Mouse (Mus musculus) ovary, adult 18-20 months (tissue): Measurements from ENCODE around the gene Dph6.
"Not testable (repeated sequence)": the region's sequence is repeated elsewhere in the genome, so short reads cannot be mapped to it uniquely, and the experiment has no call there.

Source experiments
- DNase-seq: peaks from one replicate; pipeline ENCODE4 v3.0.0; 2022; ENCODE audit warnings: low spot score, mixed read lengths

Gene Dph6

DNA sequence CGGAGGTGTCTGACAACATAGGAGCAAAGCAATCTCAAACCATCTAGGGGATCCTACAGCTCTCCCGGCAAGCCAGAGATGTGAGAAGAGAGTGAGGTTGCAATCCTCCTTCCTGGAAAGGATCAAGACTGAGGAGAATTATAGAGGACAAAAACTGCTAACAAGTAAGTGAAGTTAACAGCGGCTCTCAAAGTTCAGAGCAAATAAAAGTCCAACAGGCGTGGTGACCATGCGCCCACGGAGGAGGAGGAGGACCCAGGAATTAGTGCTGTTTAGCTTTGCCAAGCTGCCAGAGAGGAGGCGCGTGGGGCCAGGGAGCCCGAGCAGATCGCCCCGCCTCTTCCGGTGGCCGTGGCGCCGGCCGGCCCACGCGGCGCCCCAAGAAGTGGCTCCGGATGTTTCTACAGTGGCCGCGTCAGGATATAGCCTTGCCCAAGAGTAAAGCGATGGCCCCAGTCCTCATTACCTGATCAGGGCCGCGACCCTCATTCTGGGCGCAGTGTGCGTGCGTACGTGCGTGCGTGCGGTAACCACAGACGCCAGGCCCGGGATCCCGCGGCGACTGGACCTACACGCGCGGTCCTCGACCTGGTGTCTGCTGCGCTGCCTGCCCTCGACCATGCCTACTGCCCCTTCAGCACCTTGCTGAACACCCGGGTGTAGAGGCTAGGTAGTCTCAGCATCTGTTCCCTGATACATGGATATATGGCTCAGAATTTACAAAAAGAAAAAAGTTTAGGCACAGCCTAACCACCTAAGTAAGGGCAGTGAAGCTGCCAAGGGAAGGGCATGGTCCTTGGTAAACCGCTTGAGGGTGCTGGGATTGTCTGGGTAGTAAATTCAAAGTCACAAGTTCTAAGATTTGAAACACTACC, at the start of gene Dph6:
Dph6 (minus strand) TSS at position 600 of the 875 bp plus-strand sequence.
- peak; percentile 68 for DNase-seq

DNA sequence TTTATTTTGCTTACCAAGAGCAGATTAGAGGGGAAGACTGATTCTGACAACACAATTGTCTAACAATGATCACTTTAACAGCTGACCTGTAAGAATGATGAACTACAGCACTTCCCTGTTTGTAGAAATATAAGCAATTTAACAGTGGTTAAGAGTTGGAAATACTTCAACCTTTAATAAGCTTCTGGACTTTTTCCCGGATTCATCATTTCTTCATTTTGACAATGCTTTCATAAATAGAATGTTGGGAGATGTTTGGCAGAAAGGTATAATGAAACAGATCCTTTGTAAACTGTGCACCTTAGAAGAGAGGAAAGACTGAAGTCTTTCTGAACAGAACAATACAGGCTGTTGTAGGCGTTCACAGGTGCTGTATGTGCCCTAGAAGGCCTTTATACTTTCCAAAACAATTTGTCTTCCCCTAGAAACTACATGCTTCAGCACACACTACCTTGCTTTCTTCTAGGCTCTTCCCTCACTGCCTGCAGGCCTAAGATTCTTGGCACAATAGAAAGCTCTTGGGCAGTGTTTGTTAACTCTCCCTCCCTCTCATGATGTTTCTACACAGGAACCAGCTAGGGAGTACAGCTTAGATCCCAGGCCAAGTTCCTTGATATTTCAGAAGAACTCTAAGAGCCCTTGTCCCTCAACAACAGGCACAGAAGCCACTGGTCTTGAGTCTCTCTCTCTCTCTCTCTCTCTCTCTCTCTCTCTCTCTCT, 46.4 kb upstream of the Dph6 start:
- peak; percentile 5 for DNase-seq

DNA sequence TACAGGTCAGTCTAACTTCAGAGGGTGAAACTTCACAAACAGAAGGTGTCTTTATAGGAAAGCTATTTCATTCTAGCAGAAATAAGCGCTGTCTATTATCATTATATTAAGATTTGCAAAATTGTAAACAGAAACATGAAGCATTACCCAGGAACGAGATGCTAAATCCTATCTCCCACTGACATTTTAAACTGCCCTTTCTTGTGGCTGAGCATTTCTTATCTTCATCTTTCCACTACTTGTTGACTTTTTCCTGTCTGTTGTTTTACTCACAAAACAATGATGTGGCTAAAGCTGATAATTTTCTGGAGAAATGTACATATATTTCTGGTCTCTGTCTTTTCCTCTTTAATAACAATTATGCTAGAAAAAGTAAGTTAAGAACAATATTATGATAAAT, 36.8 kb upstream of the Dph6 start:
- no peak for DNase-seq

DNA sequence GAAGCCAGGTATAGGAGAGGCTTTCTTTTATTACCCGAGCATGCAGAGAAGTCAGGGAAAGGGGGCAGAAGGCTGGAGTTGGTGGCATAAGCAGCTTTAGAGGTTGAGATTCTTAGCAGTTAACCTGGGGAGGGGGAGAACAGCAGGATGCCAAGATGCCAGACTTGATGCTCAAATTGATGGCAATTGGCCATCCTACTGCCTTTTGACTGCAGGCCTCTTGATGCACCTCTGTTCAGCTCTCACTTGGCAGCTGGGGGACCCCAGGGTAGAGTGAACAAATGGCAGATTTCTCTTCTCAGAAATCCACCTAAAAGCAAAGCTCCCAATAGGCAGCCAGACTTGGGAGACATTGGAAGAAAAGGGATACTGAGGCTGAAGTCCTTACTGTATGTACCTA, 32.7 kb upstream of the Dph6 start:
- DNase-seq = no peak

DNA sequence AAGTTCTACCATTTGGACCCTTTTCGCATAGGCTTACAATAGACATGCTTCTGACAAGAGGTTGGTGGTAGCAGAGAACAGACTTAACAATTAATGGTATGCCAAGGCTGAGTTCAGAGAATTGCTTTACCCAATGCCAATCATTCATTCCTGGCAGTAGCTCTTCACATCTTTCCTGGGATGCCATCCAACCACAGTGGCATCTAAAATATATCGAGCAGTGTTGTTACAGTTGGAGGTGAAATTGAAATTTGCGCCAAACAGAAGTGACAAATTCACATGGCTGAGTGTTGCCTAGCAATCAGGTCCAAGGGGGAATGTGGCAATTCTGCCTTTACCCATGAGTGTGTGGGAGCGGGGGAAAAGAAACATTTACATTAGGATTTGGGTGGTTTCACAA, 32.3 kb upstream of the Dph6 start:
- no peak for DNase-seq

DNA sequence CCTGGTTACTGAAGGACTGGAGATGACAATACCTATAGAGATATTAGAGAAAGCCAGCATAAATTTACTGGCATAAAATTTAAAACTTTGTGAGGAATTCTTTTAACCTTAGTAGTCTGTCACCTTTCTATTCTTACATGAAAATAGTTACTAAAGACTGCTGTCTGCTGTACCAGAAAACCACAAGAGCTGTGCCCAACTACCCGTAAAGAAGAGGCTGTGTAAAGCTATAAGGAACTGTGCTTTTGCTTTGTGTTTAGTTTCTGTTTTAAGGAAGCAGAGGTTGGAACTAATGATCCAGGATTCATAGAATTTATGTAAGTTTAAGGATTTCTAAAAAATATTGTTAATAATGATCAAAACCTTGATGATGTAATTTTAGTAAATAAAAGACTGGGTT, 19.1 kb upstream of the Dph6 start:
- no peak for DNase-seq

DNA sequence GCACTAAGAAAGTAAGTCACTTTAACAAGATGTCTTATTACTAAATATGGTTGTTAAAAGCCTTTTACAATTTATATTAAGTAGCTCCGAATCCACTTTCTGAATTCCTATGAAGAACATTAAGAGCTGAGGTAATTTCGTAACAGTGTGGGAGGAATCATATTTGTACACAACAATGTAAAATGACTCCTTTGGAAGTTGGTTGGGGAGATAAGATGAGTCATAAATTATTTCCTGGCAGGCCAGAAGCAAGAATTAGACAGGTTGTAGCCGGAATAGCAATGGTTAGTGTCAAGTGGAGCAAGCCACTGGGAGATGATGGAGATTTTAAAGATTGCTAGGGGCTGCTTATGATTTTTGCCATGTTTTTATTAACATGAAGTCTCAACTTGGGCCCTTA, 16.2 kb upstream of the Dph6 start:
- DNase-seq = no peak

DNA sequence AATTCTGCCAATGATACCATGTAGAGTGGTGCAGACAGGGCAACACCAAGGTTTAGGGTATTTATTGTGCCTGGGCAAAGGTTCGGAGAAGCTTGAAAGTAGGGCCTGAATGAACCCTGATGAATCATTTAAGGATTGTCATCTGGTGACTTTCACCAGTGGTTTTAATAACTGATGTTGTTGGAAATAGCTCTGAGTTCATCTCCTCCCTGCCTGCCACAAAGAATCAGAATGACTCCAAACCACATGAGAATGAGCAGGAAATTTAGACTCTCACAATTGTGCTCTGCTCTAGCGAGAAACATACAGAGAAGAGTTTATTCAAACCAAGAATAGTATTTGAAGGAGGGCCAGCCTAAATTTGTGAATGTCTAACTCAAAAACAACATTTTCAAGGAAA, 4.2 kb upstream of the Dph6 start:
- no peak for DNase-seq

DNA sequence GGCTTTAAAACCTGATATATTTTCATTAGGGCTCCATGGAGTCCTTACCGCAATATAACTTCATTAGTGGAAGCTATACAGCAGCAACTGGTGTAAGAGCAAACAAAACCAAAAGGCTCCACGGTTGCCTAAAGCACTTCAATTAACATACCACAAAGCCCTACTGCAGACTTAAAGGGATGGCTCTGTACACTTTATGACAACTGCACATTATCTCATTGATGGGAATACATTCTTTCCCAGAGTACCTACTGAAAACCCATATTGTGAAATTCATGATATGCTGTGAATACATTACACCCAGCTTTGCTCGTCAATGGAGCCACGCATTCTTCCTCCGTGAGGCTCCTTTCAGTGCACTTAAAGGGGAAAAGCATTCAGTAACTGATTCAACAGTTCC, 8.5 kb downstream of the Dph6 start:
- no peak for DNase-seq

DNA sequence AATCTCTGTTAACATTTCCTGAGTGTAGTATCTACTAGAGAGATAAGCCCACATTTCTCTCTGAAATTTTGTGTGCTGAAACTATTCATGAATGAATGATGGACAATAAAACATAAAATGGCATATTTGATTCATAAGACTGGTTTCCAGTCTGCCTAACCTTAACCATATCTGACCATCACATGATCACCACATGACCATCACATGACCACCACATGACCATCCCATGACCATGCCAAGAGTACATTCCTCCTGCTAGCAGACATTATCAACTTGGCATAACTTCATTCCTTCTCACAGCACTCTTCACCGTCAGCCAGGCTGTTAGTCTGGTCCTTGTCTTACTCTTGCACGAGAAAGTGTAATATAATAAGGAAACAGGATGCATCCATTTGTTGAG, 10.9 kb downstream of the Dph6 start:
- DNase-seq = no peak

DNA sequence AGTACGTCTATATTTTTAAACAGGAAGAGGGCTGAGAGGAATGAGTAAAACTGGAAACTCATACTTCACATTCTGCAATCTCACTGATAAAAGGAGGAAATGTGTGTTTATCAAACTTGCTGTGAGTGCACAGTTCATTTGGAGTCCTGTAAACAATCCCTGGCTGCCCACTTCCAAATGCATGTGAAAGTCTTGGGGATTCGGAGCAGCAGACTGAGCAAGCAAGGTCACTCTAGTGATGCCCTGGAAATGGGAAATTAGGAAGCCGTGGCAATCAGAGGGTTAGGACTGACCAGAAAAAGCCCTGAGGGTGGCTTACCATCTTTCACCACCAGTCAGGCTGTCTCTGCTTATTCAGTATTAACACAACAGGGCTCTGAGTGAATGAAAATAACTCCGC, 30.1 kb downstream of the Dph6 start:
- no peak for DNase-seq

DNA sequence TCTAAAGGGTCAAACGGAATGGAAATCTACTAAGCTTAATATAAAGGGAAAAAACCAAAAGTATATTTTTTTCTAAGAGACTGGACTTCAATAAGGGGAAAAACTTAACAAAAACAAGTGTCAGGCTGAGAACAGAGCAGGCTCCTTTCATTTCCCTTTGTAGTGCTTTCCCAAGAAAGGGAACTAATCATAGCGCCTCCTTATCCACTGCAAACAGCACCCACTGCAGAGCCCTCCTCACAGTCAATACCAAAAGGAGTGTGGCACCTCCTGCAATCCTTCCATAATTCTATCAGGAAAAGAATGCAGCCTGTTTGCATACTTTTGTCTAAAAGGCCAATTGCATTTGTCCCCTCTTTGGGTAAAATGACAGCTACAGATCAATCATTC, 32.2 kb downstream of the Dph6 start:
- DNase-seq = no peak

DNA sequence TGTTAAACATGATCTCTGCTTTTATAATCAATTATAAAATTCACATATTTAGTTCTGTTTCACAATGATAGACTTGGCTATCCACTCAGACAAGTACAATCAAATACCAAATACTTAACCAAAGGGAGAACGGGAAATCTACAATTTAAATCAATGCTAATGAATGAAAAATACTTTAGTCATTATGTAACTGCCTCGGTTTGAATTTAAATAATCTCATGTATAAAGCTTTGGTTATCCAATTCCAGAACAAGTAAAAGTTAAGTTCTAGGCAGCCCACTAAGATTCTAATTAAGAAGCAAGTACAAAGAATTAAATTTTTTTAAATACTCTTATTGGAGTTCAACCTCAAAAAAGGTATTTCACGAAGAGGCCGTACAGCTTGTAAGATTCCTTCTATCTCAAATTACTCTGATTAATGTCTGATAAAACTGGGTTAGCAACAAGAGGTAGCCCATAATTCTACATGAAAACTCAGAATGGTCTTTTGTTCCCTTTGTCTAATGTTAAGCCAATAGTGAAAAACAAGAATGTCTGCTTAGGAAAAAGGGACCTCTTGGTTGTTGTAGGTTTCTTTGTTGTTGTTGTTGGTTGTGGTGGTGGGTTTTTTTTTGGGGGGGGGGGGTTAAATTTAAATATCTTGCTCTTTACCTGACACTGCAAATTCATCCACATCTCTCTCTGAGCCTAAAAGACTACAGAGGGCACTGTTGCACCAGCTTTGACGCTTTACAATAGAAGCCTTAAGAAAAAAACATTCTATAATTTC, 32.8 kb downstream of the Dph6 start:
- no peak for DNase-seq

DNA sequence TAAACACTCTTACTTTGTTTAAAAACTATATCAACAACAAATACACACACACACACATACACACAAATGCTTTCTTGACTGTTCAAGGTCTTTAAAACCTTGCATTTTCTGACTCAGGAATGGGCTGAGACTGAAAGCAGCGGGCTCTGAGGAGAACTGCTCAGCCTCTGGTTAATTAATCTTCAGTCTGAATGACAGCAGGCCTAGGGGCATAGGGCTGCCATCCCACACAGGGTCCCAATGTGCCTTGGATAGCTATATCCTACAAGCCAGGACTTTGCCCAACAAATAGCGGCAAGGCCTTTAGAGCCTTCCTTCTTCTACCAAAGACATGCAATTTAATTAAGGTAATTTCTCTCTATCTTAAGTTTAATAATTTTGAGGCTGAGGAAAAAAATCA, 43.2 kb downstream of the Dph6 start:
- no peak for DNase-seq

DNA sequence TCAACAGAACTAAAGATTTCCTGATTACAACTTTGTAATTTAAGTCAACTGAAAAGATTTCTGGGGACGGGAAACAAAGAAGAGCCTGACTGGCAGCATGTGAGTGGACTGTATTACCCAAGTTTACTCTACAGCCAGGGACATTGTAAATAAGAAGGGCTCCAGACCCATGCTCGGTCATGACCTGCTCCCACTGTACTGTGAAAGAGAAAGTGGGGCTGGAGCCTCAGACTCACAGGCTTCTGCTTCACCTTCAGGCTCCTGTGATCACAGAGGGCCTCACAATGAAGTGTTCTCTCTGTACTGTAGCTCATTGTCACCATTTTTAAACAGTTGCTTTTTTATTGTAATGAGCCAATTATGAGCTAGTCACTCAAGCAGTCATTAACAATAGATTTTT, 44.7 kb downstream of the Dph6 start:
- no peak for DNase-seq

DNA sequence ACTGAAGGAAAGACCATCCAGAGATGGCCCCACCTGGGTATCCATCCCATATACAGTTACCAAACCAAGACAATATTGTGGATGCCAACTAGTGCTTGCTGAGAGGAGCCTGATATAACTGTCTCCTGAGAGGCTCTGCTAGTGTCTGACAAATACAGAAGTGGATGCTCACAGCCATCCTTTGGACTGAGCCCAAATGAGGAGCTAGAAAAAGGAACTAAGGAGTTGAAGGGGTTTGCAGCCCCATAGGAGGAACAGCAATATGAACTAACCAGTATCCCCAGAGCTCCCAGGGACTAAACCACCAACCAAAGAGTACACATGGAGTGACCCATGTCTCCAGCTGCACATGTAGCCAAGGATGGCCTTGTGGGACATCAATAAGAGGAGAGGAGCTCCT, 49.6 kb downstream of the Dph6 start:
- DNase-seq = not testable (repeated sequence)

DNA sequence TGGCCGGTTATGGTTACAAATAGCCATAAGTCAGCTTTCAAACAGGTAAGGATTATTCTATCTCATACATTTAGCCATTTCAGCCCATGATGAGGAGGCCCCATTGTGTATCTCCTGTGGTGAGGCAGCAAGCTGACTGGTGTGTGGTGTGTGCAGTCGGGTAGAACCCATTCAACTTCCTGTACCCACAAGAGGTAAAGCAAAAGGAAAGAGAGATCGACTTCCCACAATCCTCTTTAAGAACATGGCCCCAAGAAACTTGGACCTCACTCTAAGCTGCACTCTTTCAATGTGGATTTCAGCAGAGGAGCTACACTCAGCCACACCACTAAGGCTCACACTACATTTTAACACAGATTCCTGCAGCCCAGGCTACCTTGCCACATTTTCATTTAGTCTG, 53.6 kb downstream of the Dph6 start:
- DNase-seq = no peak

DNA sequence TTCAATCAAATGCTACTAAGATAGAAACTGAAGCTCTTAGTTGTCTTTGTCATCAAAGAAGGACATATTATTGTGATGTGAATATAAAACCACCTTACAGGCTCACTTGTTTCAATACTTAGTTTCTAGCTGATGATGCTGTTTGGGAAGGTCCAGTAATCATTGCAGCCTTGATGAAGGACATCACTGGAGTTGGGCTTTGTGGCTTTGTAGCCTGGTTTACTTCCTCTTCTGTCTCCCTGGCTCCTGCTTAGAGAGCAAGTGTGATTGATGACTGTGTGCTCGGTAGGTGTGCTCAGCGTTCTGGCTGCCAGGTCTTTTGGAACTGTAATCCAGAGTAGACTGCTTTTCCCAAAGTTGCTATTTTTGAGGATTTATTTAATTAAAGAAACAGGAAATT, 55.0 kb downstream of the Dph6 start:
- no peak for DNase-seq

DNA sequence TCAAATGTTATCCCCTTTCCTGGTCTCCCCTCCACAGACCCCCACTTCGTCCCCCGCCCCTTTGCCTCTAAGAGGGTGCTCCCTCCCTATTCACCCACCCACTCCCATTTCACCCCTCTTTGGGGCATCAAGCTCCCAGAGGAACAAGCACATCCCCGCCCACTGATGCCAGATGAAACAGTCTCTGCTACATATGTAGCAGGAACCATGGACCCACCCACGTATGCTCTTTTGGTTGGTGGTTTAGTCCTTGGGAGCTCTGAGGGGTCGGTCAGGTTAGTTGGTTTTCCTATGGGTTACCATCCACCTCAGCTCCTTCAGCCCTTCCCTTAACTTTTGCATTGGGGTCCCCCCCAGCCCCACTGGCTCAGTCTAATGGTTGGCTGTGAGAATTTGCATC, 61.4 kb downstream of the Dph6 start:
- no peak for DNase-seq

DNA sequence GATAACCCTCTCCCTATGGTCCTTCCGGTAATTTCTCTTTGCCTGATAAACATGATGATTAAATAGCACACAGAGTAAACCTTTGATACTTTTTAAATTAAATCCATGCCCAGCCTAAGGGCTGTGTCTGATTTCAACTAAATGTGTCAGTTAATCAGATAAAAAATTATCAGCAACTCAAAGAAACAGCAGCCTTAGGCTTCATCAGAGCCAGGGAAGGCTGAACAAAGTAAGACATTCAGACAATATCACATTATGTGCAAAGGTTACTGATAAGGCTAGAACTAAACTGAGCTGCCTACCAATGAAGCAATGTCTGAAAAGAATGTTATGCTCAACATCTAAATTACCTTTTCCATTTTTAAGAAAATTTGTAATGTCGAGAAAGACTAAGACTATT, 74.0 kb downstream of the Dph6 start:
- DNase-seq = no peak

DNA sequence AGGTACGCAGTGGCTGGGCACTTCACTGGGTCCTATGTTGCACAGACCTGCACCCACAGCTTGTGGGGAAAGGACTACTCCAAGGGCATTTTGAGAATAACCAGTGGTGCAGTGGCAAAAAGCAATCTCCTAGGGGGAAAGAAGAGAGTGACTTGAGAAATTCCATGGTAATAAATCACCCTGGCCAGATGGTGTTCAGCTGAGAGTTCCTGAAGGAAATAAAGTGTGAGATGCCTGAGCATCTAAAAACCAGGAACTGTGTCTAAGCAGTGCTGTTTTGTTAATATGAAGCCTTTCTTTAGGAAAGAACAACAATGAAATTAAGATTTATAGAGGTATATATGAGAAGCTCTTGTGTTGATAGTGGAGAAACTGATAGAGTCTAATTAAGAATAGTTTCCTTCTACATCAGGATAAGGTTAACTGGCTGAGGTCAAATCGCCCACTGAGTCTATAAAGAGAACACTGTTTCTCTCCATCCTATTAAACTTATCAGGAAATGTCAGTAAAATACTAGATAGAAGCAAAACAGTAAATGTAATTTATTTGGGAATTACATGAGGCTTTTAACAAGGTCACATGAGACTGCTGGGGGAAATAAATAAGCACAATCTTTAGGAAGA, 111.7 kb downstream of the Dph6 start:
- no peak for DNase-seq

DNA sequence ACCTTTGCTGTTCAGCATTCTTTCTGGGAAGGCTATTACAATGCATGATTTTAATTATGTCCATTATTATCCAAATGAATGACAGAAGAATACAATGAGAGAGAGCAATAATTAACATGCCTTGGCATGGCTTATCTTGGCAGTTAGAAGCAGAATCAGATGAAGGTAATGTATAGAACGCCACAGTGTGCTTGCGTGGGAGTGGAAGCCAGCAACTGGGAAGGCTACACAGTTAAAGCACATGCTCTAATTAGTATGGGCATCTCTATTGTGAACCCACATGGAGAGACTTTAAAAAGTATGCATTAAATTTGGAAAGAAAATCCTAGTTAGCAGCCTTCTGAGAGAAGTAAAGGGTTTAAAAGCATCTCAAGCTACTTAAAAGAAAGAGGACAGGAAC, 112.4 kb downstream of the Dph6 start:
- no peak for DNase-seq
